In genomic region chr14:33082301-33082700, GRCm38 (mm10) we compare ENCODE assay signal across 21 mouse cellular contexts.
DNase-seq lines count a peak whose midpoint lies in the region; ATAC-seq lines count a peak whose summit lies in the region.
"Had no signal": no experiment of that assay in that cellular context is flagged by ENCODE, and none has a peak within 500 bp of the region (broad histone marks: within the 10 kb centered on the region; RNA-seq: fewer than 3 reads in every experiment).

No protein-coding gene starts in this region.

- no peaks in the 10 kb centered on the region for H3K36me3 ChIP-seq in heart, embryonic 11.5 days (ENCODE audit: control insufficient read depth, insufficient read depth, low read length)
- H3K36me3 ChIP-seq: embryonic facial prominence, embryonic 12.5 days; hindbrain, embryonic 10.5 days; limb, embryonic 13.5 days; liver, embryonic 15.5 days; midbrain, embryonic 10.5 days had no signal

- no peak overlapping the region for H3K9ac ChIP-seq in heart, embryonic 11.5 days (ENCODE audit: low read depth, low read length)
- H3K9ac ChIP-seq: embryonic facial prominence, embryonic 12.5 days; limb, embryonic 13.5 days; liver, embryonic 15.5 days had no signal

- no peak overlapping the region for H3K4me2 ChIP-seq in heart, embryonic 11.5 days
- H3K4me2 ChIP-seq: embryonic facial prominence, embryonic 12.5 days; limb, embryonic 13.5 days; liver, embryonic 15.5 days had no signal

- intact Hi-C loops in heart, postnatal 10 days (cut with DNase I) = no loop called here

- H3K4me1 ChIP-seq in heart, embryonic 11.5 days (ENCODE audit: control insufficient read depth, insufficient read depth, low read length) = no peaks in the 10 kb centered on the region
- H3K4me1 ChIP-seq: embryonic facial prominence, embryonic 12.5 days; hindbrain, embryonic 10.5 days; limb, embryonic 13.5 days; liver, embryonic 15.5 days; midbrain, embryonic 10.5 days had no signal

- no peaks in the 10 kb centered on the region for H3K27me3 ChIP-seq in heart, embryonic 11.5 days (ENCODE audit: control insufficient read depth, insufficient read depth, low read length)
- H3K27me3 ChIP-seq: embryonic facial prominence, embryonic 12.5 days; limb, embryonic 13.5 days; liver, embryonic 15.5 days had no signal

- ATAC-seq in heart, embryonic 11.5 days (replicated peaks; ENCODE audit: insufficient number of reproducible peaks, low FRiP score, low TSS enrichment) = no peak
- ATAC-seq: activated CD4-positive, CD25-positive, alpha-beta regulatory T cell, adult 4 months; CD4-positive, CD25-positive, alpha-beta regulatory T cell, adult 4 months had no signal

- DNase-seq in cerebellum, adult 11 months = peak; percentile 17
- no peak for DNase-seq in cerebellum, postnatal 4 days (ENCODE audit: low spot score in 2 of 2)
- peak; percentile 6 to 10 for DNase-seq in heart, postnatal 10 days
- peak; percentile 71 for DNase-seq in brain, adult 2 months (ENCODE audit: low read depth, low spot score)
- DNase-seq in cerebellum, adult 9-11 months = peak; percentile 45
- no peak for DNase-seq in spleen, postnatal 4 days (ENCODE audit: low spot score in 2 of 2)
- DNase-seq: adrenal gland, postnatal 25 days; gastrocnemius, adult 2 months; retina, postnatal 1 day; right cerebral cortex, postnatal 4 days had no signal

- H3K27ac ChIP-seq in heart, embryonic 11.5 days (ENCODE audit: low read depth, low read length) = no peak overlapping the region
- H3K27ac ChIP-seq: embryonic facial prominence, embryonic 12.5 days; gastrocnemius, adult 2 months; hindbrain, embryonic 10.5 days; hindbrain, postnatal 0 days; limb, embryonic 13.5 days; liver, embryonic 15.5 days; macrophage; midbrain, embryonic 10.5 days had no signal

- H3K9me3 ChIP-seq in heart, embryonic 11.5 days (replicated peaks; ENCODE audit: control insufficient read depth, low read length) = no peaks in the 10 kb centered on the region
- H3K9me3 ChIP-seq: embryonic facial prominence, embryonic 12.5 days; hindbrain, embryonic 10.5 days; limb, embryonic 13.5 days; liver, embryonic 15.5 days; midbrain, embryonic 10.5 days had no signal

- H3K4me3 ChIP-seq in heart, embryonic 11.5 days (ENCODE audit: low read depth, low read length) = no peak overlapping the region
- H3K4me3 ChIP-seq: embryonic facial prominence, embryonic 12.5 days; erythroblast, embryonic 14.5 days; gastrocnemius, adult 2 months; hindbrain, embryonic 10.5 days; limb, embryonic 13.5 days; liver, embryonic 15.5 days; midbrain, embryonic 10.5 days had no signal

- WGBS in heart, embryonic 11.5 days (ENCODE audit: insufficient replicate concordance) = 65% methylated on average over 1 of the region's 1 CpGs

Comparison
In these comparisons a context has a peak if more than half of its experiments do, and no peak if none do; other contexts are left out.
1. DNase-seq: peak in cerebellum, adult 11 months (single experiment), heart, postnatal 10 days (2 of 2), brain, adult 2 months (single experiment) and cerebellum, adult 9-11 months (single experiment); none in cerebellum, postnatal 4 days (0 of 2) and spleen, postnatal 4 days (0 of 2).